Mouse (Mus musculus) layer of hippocampus, postnatal 10 days (tissue): ENCODE measurements at regions not wholly inside any gene's neighbourhood (a gene's known extent, or its start where the extent isn't known, plus 50 kb on each side); places are given as distances from the start of the nearest gene placed in this dataset.
"Not testable (repeated sequence)": the region's sequence is repeated elsewhere in the genome, so short reads cannot be mapped to it uniquely, and the experiment has no call there.

Source experiments
- DNase-seq, 2 experiments: peaks; one replicate each; pipeline ENCODE4 v3.0.0; 2021; ENCODE audit warnings: low spot score in 2 of 2

GRCm38 (mm10) chr1:176504731-176505130 is 229.6 kb upstream of the Pld5 start:
- not testable (repeated sequence) for DNase-seq

- no peak for DNase-seq
Measured at GRCm38 (mm10) chr1:176499010-176499650, 224.0 kb upstream of the Pld5 start.

GRCm38 (mm10) chr1:176468560-176468959 is 193.4 kb upstream of the Pld5 start:
- DNase-seq = no peak

- DNase-seq = no peak
Measured at GRCm38 (mm10) chr1:176462125-176462524, 187.0 kb upstream of the Pld5 start.

- DNase-seq = no peak
Measured at GRCm38 (mm10) chr1:176446735-176447134, 171.6 kb upstream of the Pld5 start.

GRCm38 (mm10) chr1:176443712-176444111 is 168.6 kb upstream of the Pld5 start:
- DNase-seq = no peak

- peak in 1 of 2 experiments; percentile 21 for DNase-seq
Measured at GRCm38 (mm10) chr1:176440254-176440653, 165.1 kb upstream of the Pld5 start.

- DNase-seq = no peak
Measured at GRCm38 (mm10) chr1:176427835-176428234, 152.7 kb upstream of the Pld5 start.

GRCm38 (mm10) chr1:176427046-176427445 is 151.9 kb upstream of the Pld5 start:
- no peak for DNase-seq

- DNase-seq = no peak
Measured at GRCm38 (mm10) chr1:176417251-176417650, 142.1 kb upstream of the Pld5 start.

GRCm38 (mm10) chr1:176404128-176404527 is 129.0 kb upstream of the Pld5 start:
- no peak for DNase-seq

- DNase-seq = no peak
Measured at GRCm38 (mm10) chr1:176379645-176380044, 104.5 kb upstream of the Pld5 start.

- no peak for DNase-seq
Measured at GRCm38 (mm10) chr1:176366900-176367299, 91.8 kb upstream of the Pld5 start.

- no peak for DNase-seq
Measured at GRCm38 (mm10) chr1:176360957-176361356, 85.8 kb upstream of the Pld5 start.

GRCm38 (mm10) chr1:176359992-176360724 is 85.0 kb upstream of the Pld5 start:
- DNase-seq = no peak

GRCm38 (mm10) chr1:176355342-176355741 is 80.2 kb upstream of the Pld5 start:
- DNase-seq = peak; percentile 5 to 15

- peak in 1 of 2 experiments; percentile 9 for DNase-seq
Measured at GRCm38 (mm10) chr1:176354898-176355297, 79.8 kb upstream of the Pld5 start.

GRCm38 (mm10) chr1:176352706-176353105 is 77.6 kb upstream of the Pld5 start:
- no peak for DNase-seq

GRCm38 (mm10) chr1:176349909-176350495 is 74.9 kb upstream of the Pld5 start:
- DNase-seq = no peak

- DNase-seq = no peak
Measured at GRCm38 (mm10) chr1:176348129-176348528, 73.0 kb upstream of the Pld5 start.

GRCm38 (mm10) chr1:176331344-176331743 is 56.2 kb upstream of the Pld5 start:
- no peak for DNase-seq
